Mouse (Mus musculus): ENCODE data around the gene Actr3b.

GRCm38 (mm10) chr5:25748613-25749012 lies 11.2 kb upstream of the Actr3b start:
- no peak for TF ChIP-seq CTCF (conservative IDR thresholded peaks at IDR 0.05; ENCODE audit: insufficient read depth, insufficient read length, low read depth, low read length)
- TF ChIP-seq POLR2A (IDR thresholded peaks at IDR 0.05; ENCODE audit: low read depth, low read length): no peak

All from kidney, adult 2 months (tissue).